Mouse (Mus musculus): ENCODE measurements around the gene Dnm2. TPM values are rescaled to one million over a fixed set of nuclear protein-coding genes. Genes with fewer than 3 reads are reported as not detected.
A peak's percentile ranks its signal among the peaks of the same experiment; 100 is the strongest.
"Not testable (repeated sequence)": the region's sequence is repeated elsewhere in the genome, so short reads cannot be mapped to it uniquely, and the experiment has no call there.

Dnm2 gene
- polyA plus RNA-seq, 1 experiment from 2014 or later = 77.7 TPM

DNA sequence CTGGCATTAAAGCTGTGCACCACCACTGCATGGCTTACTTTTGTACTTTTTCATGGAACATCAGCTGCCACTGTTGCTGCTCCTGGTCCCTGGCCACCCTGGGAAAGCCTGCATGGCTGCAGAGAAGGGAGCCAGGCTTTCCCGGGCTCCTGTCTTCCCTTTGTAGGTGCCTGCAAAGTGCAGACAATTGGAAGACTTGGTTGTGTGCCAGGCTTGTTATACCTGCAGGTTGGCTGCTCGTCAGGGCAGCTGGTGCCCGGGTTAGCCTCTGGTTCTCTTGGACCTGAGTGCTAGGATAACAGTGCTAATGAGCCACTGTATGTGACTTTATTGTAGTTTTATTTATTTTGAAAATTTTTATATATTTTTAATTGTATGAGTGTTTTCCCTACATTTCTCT, 34.1 kb downstream of the Dnm2 start:
- no peaks in the 10 kb centered on the region for H3K27me3 ChIP-seq (replicated peaks; ENCODE audit: control insufficient read depth, insufficient read depth, low read length)
- no peaks in the 10 kb centered on the region for H3K9me3 ChIP-seq (ENCODE audit: control insufficient read depth, low read length)
- ATAC-seq = no peak
- peaks cover 14% of the 10 kb centered on the region for H3K4me1 ChIP-seq (ENCODE audit: control insufficient read depth, insufficient read depth, low read length)
- H3K27ac ChIP-seq (ENCODE audit: low read length) = no peak overlapping the region
- no peak overlapping the region for H3K4me2 ChIP-seq (ENCODE audit: low read depth, low read length)
- no peak overlapping the region for H3K4me3 ChIP-seq (ENCODE audit: low read length)
- WGBS = 95% methylated on average over 3 of the region's 3 CpGs
- H3K9ac ChIP-seq (ENCODE audit: low read depth, low read length) = no peak overlapping the region
- H3K36me3 ChIP-seq (ENCODE audit: control insufficient read depth, insufficient read depth, low read length) = no peaks in the 10 kb centered on the region; the same call in none of the 2 replicates

DNA sequence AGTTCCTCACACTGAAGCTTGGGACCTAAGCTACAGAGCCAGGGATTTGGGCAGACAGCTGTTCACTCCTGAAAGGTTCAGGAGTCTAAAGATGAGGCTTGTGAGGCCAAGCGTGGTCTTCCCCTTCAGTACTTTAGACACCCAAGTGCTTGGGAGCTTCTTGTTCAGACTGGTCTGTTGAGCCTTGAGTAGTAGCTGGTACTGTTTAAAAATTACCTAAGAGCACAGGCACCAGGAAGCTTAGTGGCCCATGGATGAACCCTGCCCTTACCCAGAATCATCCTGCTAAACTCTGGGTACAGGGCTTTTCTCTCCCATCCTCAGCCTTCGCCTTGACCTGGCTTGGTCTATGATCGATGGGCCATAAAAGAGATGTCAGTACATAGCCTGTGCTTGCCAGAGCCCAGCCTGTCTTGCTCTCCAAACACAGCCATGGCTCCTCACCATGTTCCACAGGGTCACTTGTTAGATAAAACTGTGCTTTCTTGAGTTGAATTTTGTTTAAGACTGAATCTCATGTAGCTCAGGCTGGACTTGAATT, 35.8 kb downstream of the Dnm2 start:
- Histone ChIP-seq H3K4me3 (ENCODE audit: low read length) (no peak overlapping the region), H3K36me3 (ENCODE audit: control insufficient read depth, insufficient read depth, low read length) (peaks cover 2% of the 10 kb centered on the region), H3K4me2 (ENCODE audit: low read depth, low read length) (no peak overlapping the region), H3K9me3 (ENCODE audit: control insufficient read depth, low read length) (no peaks in the 10 kb centered on the region), H3K9ac (ENCODE audit: low read depth, low read length) (no peak overlapping the region), H3K27ac (ENCODE audit: low read length) (no peak overlapping the region), H3K27me3 (replicated peaks; ENCODE audit: control insufficient read depth, insufficient read depth, low read length) (no peaks in the 10 kb centered on the region), H3K4me1 (ENCODE audit: control insufficient read depth, insufficient read depth, low read length) (peaks cover 14% of the 10 kb centered on the region)
- 78% methylated on average over 3 of the region's 3 CpGs for WGBS
- ATAC-seq = no peak

DNA sequence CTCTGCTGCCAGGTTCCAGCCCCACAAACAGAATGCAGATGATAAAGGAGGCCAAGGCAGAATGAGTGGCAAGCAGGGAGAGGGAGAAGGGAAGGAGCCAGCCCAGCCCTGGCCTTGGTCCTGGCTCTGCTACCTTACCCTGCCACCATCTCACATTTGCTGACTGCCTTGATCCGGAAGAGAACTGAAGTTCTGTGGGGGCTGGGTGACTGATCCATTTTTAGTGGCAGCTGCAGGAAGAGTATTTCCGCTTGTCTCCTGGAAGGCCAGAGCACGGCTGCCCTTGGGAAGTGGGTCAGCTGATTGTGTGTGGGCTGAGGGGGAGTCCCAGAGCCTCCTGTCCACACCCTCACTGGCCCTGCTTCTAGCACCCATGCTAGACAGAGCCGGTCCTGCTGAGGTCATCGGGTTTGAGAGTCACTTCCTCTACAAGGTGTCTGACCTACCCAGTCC, 38.5 kb downstream of the Dnm2 start:
- H3K27me3 ChIP-seq (replicated peaks; ENCODE audit: control insufficient read depth, insufficient read depth, low read length) = no peaks in the 10 kb centered on the region
- H3K9me3 ChIP-seq (ENCODE audit: control insufficient read depth, low read length) = no peaks in the 10 kb centered on the region
- H3K9ac ChIP-seq (ENCODE audit: low read depth, low read length) = no peak overlapping the region
- peaks cover 10% of the 10 kb centered on the region for H3K36me3 ChIP-seq (ENCODE audit: control insufficient read depth, insufficient read depth, low read length)
- WGBS = 56% methylated on average over 5 of the region's 5 CpGs
- peak overlapping the region; percentile 48; the same call in 1 of the 2 replicates for H3K27ac ChIP-seq (ENCODE audit: low read length)
- H3K4me1 ChIP-seq (ENCODE audit: control insufficient read depth, insufficient read depth, low read length) = peaks cover 14% of the 10 kb centered on the region
- H3K4me3 ChIP-seq (ENCODE audit: low read length) = no peak overlapping the region
- no peak overlapping the region for H3K4me2 ChIP-seq (ENCODE audit: low read depth, low read length)
- ATAC-seq = peak; percentile 51; the same call in 1 of the 2 replicates

DNA sequence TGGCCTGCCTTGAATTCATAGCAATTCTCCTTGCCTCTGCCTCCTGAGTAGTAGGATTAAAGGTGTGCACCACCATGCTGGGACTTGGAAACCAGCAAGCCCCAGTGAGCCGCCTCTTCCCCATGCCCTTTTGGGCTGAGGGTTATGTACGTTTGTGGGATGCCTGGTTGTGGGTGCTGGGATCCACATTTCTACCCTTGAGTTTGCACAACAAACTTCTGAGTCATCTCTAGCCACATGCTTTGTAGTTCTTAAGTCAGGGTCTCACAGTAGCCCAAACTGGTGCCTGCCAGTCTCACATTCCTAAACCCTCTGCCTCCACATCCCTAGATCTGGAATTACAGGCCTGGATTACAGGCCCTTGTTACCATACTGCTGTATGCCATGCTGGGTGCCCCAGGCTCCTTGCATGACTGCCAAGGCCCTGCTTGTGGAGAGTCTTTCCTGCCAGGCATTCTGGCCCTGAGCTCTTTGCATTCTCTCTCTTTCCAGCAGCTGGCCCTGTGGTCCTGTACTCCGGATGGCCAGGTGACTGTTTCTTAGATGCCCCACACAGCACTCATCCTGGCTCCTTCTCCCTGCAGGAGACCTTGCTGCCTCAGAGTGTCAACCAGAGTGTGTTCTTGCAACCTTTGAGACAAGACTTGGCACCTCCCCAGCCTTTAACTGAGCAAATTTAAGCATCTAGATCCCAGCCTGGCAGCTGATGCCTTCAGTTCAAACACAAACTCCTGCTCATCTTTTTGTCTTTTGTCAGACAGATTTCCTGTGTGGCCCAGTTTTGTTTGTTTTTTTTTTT, 39.3 kb downstream of the Dnm2 start:
- no peak overlapping the region for H3K27ac ChIP-seq (ENCODE audit: low read length)
- H3K36me3 ChIP-seq (ENCODE audit: control insufficient read depth, insufficient read depth, low read length) = peaks cover 13% of the 10 kb centered on the region; the same call in 1 of the 2 replicates
- H3K9me3 ChIP-seq (ENCODE audit: control insufficient read depth, low read length) = no peaks in the 10 kb centered on the region
- H3K4me3 ChIP-seq (ENCODE audit: low read length) = no peak overlapping the region
- no peak for ATAC-seq
- peaks cover 14% of the 10 kb centered on the region for H3K4me1 ChIP-seq (ENCODE audit: control insufficient read depth, insufficient read depth, low read length)
- H3K9ac ChIP-seq (ENCODE audit: low read depth, low read length) = no peak overlapping the region
- WGBS = 87% methylated on average over 3 of the region's 3 CpGs
- H3K4me2 ChIP-seq (ENCODE audit: low read depth, low read length) = no peak overlapping the region
- no peaks in the 10 kb centered on the region for H3K27me3 ChIP-seq (replicated peaks; ENCODE audit: control insufficient read depth, insufficient read depth, low read length)

DNA sequence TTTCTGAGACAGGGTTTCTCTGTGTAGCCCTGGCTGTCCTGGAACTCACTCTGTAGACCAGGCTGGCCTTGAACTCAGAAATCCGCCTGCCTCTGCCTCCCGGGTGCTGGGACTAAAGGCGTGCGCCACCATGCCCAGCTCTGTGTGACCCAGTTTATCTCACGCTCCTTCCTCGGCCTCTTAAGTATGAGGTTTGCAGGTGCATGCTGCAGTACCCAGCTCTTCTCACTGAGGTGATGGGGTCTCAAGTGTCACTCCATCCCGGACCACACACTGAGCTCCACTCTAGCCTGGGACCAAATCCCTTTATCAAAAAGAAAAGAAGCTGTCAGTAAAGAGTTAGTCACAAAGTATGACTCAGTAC, 39.8 kb downstream of the Dnm2 start:
- not testable (repeated sequence) for ATAC-seq; H3K27me3 ChIP-seq (replicated peaks; ENCODE audit: control insufficient read depth, insufficient read depth, low read length); H3K4me3 ChIP-seq (ENCODE audit: low read length); H3K4me2 ChIP-seq (ENCODE audit: low read depth, low read length); H3K9me3 ChIP-seq (ENCODE audit: control insufficient read depth, low read length); H3K27ac ChIP-seq (ENCODE audit: low read length); H3K9ac ChIP-seq (ENCODE audit: low read depth, low read length)
- H3K4me1 ChIP-seq (ENCODE audit: control insufficient read depth, insufficient read depth, low read length) = peaks cover 14% of the 10 kb centered on the region
- H3K36me3 ChIP-seq (ENCODE audit: control insufficient read depth, insufficient read depth, low read length) = peaks cover 13% of the 10 kb centered on the region; the same call in 1 of the 2 replicates
- WGBS = 92% methylated on average over 7 of the region's 7 CpGs

DNA sequence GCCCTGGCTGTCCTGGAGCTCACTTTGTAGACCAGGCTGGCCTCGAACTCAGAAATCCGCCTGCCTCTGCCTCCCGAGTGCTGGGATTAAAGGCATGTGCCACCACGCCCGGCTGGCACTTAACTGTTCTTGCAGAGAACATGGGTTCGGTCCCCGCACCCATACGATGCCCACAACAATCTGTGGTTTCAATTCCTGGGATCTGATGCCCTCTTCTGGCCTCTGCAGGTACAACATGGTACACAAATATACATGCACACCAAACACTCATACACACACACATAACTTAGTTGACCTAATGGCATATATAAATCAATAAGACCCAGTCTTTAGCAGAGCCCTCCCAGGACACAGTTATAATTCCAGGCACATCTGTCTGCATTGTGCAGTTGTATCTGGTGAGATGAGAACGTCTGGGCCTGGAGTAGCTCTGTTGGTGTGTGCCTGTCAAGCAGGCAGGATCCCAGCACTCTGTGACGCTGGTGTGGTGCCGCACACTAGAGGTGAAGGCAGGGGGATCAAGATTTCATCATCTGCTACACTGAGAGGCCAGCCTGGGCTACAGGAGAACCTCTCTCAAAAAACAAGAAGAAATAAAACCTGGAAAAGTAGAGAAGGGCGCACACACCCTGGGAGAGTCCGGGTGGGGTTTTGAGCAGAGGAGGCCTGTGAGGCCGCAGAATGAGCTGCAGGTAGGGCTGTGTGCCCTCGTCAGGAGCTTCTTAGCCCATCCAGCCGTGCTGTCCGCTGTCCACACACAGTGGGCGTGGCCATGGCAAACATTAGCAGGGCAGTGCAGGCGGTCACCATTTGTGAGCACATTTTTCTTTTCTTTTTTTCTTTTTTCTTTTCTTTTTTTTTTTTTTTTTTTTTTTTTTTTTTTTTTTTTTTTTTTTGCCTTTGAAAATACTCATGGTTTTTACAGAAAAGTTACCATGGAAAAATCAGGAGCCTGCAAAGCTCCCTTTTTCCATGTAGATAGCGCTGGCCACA, 44.6 kb downstream of the Dnm2 start:
- peak; percentile 42 for ATAC-seq
- Histone ChIP-seq H3K4me2 (ENCODE audit: low read depth, low read length) (no peak overlapping the region), H3K9me3 (ENCODE audit: control insufficient read depth, low read length) (no peaks in the 10 kb centered on the region), H3K9ac (ENCODE audit: low read depth, low read length) (no peak overlapping the region), H3K27ac (ENCODE audit: low read length) (no peak overlapping the region), H3K4me3 (ENCODE audit: low read length) (no peak overlapping the region), H3K36me3 (ENCODE audit: control insufficient read depth, insufficient read depth, low read length) (peaks cover 29% of the 10 kb centered on the region), H3K4me1 (ENCODE audit: control insufficient read depth, insufficient read depth, low read length) (no peaks in the 10 kb centered on the region), H3K27me3 (replicated peaks; ENCODE audit: control insufficient read depth, insufficient read depth, low read length) (no peaks in the 10 kb centered on the region)
- WGBS = 78% methylated on average over 19 of the region's 20 CpGs

DNA sequence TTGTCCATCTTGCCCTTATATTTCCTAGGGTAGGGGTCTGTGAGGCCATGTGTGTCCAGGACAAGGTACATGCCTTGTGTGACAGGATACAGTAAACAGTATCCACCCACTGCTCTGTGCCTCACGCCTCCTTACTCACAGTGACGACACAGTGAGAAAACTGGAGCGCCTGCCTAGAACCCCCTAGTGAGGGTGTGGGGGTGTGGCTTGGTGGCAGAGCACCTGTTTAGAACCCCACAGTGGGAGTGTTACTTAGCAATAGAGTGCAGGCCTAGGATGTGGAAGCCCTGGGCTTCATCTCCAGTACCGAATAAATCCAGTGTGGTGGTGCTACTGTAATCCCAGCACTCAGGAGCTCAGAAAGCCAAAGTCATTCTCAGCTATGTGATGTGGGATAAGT, 48.2 kb downstream of the Dnm2 start:
- Histone ChIP-seq H3K9me3 (ENCODE audit: control insufficient read depth, low read length) (no peaks in the 10 kb centered on the region), H3K36me3 (ENCODE audit: control insufficient read depth, insufficient read depth, low read length) (peaks cover 32% of the 10 kb centered on the region), H3K4me3 (ENCODE audit: low read length) (no peak overlapping the region), H3K4me1 (ENCODE audit: control insufficient read depth, insufficient read depth, low read length) (no peaks in the 10 kb centered on the region), H3K27me3 (replicated peaks; ENCODE audit: control insufficient read depth, insufficient read depth, low read length) (no peaks in the 10 kb centered on the region), H3K27ac (ENCODE audit: low read length) (no peak overlapping the region), H3K9ac (ENCODE audit: low read depth, low read length) (no peak overlapping the region), H3K4me2 (ENCODE audit: low read depth, low read length) (no peak overlapping the region)
- no peak for ATAC-seq
- 85% methylated on average over 4 of the region's 4 CpGs for WGBS

DNA sequence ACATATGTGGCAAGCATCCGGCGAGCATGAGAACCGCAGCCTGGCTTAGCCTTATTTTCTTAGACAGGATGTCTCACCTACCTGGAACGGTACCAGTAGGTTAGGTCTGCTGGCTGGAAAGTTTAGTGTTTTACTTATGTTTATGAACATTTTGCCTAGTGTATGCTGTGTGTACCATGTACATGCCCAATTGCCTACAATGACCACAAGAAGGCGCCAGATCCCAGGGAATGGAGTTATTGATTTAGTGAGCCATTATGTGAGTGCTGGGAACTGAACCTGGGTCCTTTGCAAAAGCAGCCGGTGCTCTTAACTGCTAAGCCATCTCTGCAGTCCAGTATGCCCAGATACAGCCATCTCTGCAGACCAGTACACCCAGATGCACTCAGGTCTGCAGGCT, 53.0 kb downstream of the Dnm2 start:
- H3K9ac ChIP-seq (ENCODE audit: low read depth, low read length) = no peak overlapping the region
- no peak overlapping the region for H3K27ac ChIP-seq (ENCODE audit: low read length)
- H3K4me1 ChIP-seq (ENCODE audit: control insufficient read depth, insufficient read depth, low read length) = no peaks in the 10 kb centered on the region
- 97% methylated on average over 6 of the region's 6 CpGs for WGBS
- H3K4me3 ChIP-seq (ENCODE audit: low read length) = no peak overlapping the region
- no peaks in the 10 kb centered on the region for H3K27me3 ChIP-seq (replicated peaks; ENCODE audit: control insufficient read depth, insufficient read depth, low read length)
- no peaks in the 10 kb centered on the region for H3K9me3 ChIP-seq (ENCODE audit: control insufficient read depth, low read length)
- no peak for ATAC-seq
- H3K4me2 ChIP-seq (ENCODE audit: low read depth, low read length) = no peak overlapping the region
- H3K36me3 ChIP-seq (ENCODE audit: control insufficient read depth, insufficient read depth, low read length) = peaks cover 29% of the 10 kb centered on the region

DNA sequence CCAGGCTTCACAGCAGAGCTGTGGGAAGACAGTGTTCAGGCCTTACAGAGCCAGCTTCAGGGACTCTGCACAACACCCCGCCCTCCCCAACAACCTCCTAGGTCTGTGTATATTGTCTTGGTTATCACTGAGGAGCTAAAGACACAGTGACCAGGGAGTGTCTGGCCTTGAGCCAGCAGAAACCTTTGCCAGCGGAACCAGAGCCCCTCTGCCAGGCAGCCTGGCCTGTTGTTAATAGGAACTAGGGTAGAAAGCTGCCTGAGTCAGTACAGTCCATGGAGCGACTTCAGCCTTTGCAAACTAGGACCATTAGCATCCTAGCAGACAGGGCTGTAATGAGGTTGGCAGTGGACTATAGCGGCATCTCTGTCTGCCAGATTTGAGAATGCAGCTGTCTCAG, 59.4 kb downstream of the Dnm2 start:
- Histone ChIP-seq H3K9me3 (ENCODE audit: control insufficient read depth, low read length) (no peaks in the 10 kb centered on the region), H3K4me2 (ENCODE audit: low read depth, low read length) (no peak overlapping the region), H3K4me3 (ENCODE audit: low read length) (no peak overlapping the region), H3K27ac (ENCODE audit: low read length) (no peak overlapping the region), H3K27me3 (replicated peaks; ENCODE audit: control insufficient read depth, insufficient read depth, low read length) (no peaks in the 10 kb centered on the region), H3K36me3 (ENCODE audit: control insufficient read depth, insufficient read depth, low read length) (peaks cover 13% of the 10 kb centered on the region), H3K9ac (ENCODE audit: low read depth, low read length) (no peak overlapping the region), H3K4me1 (ENCODE audit: control insufficient read depth, insufficient read depth, low read length) (no peaks in the 10 kb centered on the region)
- 93% methylated on average over 4 of the region's 4 CpGs for WGBS
- ATAC-seq = no peak

Measured in intestine, embryonic 16.5 days (tissue).